Mouse (Mus musculus) cerebellum, adult 11-12 months (tissue): ENCODE data around the gene Tmem207.

Experiments
- DNase-seq: peaks from one replicate; pipeline ENCODE4 v3.0.0; 2022

Tmem207 gene

GRCm38 (mm10) chr16:26454163-26454562 is 72.4 kb downstream of the Tmem207 start:
- no peak for DNase-seq
